Mouse (Mus musculus): ENCODE data around the gene Cib4. TPM values are rescaled to one million over a fixed set of nuclear protein-coding genes. Genes with fewer than 3 reads are reported as not detected.

The Cib4 gene
- polyA plus RNA-seq, 1 experiment from 2014 or later, result not detected

GRCm38 (mm10) chr5:30527129-30527528 lies 18.5 kb downstream of the Cib4 start:
- ATAC-seq (ENCODE audit: insufficient read depth, low FRiP score, low read depth), result no peak
- 0 out of 2 replicates have a peak, but pooled peaks cover 14% of the 10 kb centered on the region for H3K4me1 ChIP-seq

GRCm38 (mm10) chr5:30525920-30526836 lies 19.5 kb downstream of the Cib4 start:
- Histone ChIP-seq H3K27ac (peak overlapping the region; percentile 82), H3K4me1 (0 out of 2 replicates have a peak, but pooled peaks cover 14% of the 10 kb centered on the region), H3K4me3 (replicated peaks) (no peak overlapping the region), H3K27me3 (replicated peaks) (no peaks in the 10 kb centered on the region), H3K36me3 (no peaks in the 10 kb centered on the region), H3K4me2 (no peak overlapping the region), H3K9ac (no peak overlapping the region), H3K9me3 (no peaks in the 10 kb centered on the region)
- ATAC-seq (ENCODE audit: insufficient read depth, low FRiP score, low read depth), result peak; percentile 73; the same call in 1 of the 2 replicates
- WGBS, result 15% methylated on average over 12 of the region's 12 CpGs

More at GRCm38 (mm10) chr5:30527129-30527528, 18.5 kb downstream of the Cib4 start:
- Histone ChIP-seq H3K4me2 (no peak overlapping the region), H3K9ac (no peak overlapping the region), H3K9me3 (no peaks in the 10 kb centered on the region), H3K27me3 (replicated peaks) (no peaks in the 10 kb centered on the region), H3K36me3 (no peaks in the 10 kb centered on the region), H3K27ac (peak overlapping the region; percentile 82), H3K4me3 (replicated peaks) (no peak overlapping the region)
- 78% methylated on average over 5 of the region's 5 CpGs for WGBS

GRCm38 (mm10) chr5:30524213-30524612 lies 21.4 kb downstream of the Cib4 start:
- H3K4me3 ChIP-seq (replicated peaks), result no peak overlapping the region

GRCm38 (mm10) chr5:30523131-30523530 lies 22.5 kb downstream of the Cib4 start:
- Histone ChIP-seq H3K9me3 (no peaks in the 10 kb centered on the region), H3K4me1 (peaks cover 34% of the 10 kb centered on the region), H3K4me2 (no peak overlapping the region), H3K36me3 (no peaks in the 10 kb centered on the region), H3K27ac (no peak overlapping the region), H3K4me3 (replicated peaks) (no peak overlapping the region), H3K9ac (no peak overlapping the region), H3K27me3 (replicated peaks) (no peaks in the 10 kb centered on the region)
- no peak for ATAC-seq (ENCODE audit: insufficient read depth, low FRiP score, low read depth)
- 76% methylated on average over 3 of the region's 3 CpGs for WGBS

More at GRCm38 (mm10) chr5:30524213-30524612, 21.4 kb downstream of the Cib4 start:
- no peaks in the 10 kb centered on the region for H3K9me3 ChIP-seq
- H3K9ac ChIP-seq, result no peak overlapping the region
- WGBS, result 57% methylated on average over 3 of the region's 3 CpGs
- no peak for ATAC-seq (ENCODE audit: insufficient read depth, low FRiP score, low read depth)
- peaks cover 25% of the 10 kb centered on the region for H3K4me1 ChIP-seq
- no peaks in the 10 kb centered on the region for H3K36me3 ChIP-seq
- no peak overlapping the region for H3K4me2 ChIP-seq
- H3K27ac ChIP-seq, result no peak overlapping the region
- H3K27me3 ChIP-seq (replicated peaks), result no peaks in the 10 kb centered on the region

GRCm38 (mm10) chr5:30522406-30522805 lies 23.2 kb downstream of the Cib4 start:
- Histone ChIP-seq H3K27me3 (replicated peaks) (no peaks in the 10 kb centered on the region), H3K9me3 (no peaks in the 10 kb centered on the region), H3K4me2 (no peak overlapping the region), H3K36me3 (no peaks in the 10 kb centered on the region), H3K4me3 (replicated peaks) (no peak overlapping the region), H3K27ac (no peak overlapping the region), H3K4me1 (peaks cover 37% of the 10 kb centered on the region), H3K9ac (no peak overlapping the region)
- 88% methylated on average over 8 of the region's 8 CpGs for WGBS
- ATAC-seq (ENCODE audit: insufficient read depth, low FRiP score, low read depth), result no peak

GRCm38 (mm10) chr5:30520214-30520732 lies 25.4 kb downstream of the Cib4 start:
- Histone ChIP-seq H3K4me3 (replicated peaks) (no peak overlapping the region), H3K4me2 (no peak overlapping the region), H3K9ac (no peak overlapping the region), H3K4me1 (peaks cover 24% of the 10 kb centered on the region), H3K9me3 (no peaks in the 10 kb centered on the region), H3K36me3 (no peaks in the 10 kb centered on the region), H3K27me3 (replicated peaks) (no peaks in the 10 kb centered on the region), H3K27ac (peak overlapping the region; percentile 75)
- ATAC-seq (ENCODE audit: insufficient read depth, low FRiP score, low read depth), result no peak
- WGBS, result 65% methylated on average over 10 of the region's 10 CpGs

- no peaks in the 10 kb centered on the region for H3K36me3 ChIP-seq
- no peaks in the 10 kb centered on the region for H3K27me3 ChIP-seq (replicated peaks)
- H3K27ac ChIP-seq, result peak overlapping the region; percentile 75
- 34% methylated on average over 7 of the region's 7 CpGs for WGBS
- H3K4me3 ChIP-seq (replicated peaks), result no peak overlapping the region
- H3K9ac ChIP-seq, result no peak overlapping the region
- H3K4me1 ChIP-seq, result peaks cover 24% of the 10 kb centered on the region
- no peaks in the 10 kb centered on the region for H3K9me3 ChIP-seq
- no peak overlapping the region for H3K4me2 ChIP-seq
- peak; percentile 27; the same call in 1 of the 2 replicates for ATAC-seq (ENCODE audit: insufficient read depth, low FRiP score, low read depth)
These were observed 26.1 kb downstream of the Cib4 start for GRCm38 (mm10) chr5:30519494-30519893.

- 66% methylated on average over 6 of the region's 6 CpGs for WGBS
- Histone ChIP-seq H3K27me3 (replicated peaks) (no peaks in the 10 kb centered on the region), H3K36me3 (no peaks in the 10 kb centered on the region), H3K9me3 (no peaks in the 10 kb centered on the region), H3K9ac (no peak overlapping the region), H3K27ac (peak overlapping the region; percentile 75), H3K4me3 (replicated peaks) (no peak overlapping the region), H3K4me1 (peaks cover 24% of the 10 kb centered on the region), H3K4me2 (no peak overlapping the region)
- ATAC-seq (ENCODE audit: insufficient read depth, low FRiP score, low read depth), result no peak; the same call in 1 of the 2 replicates
These were observed 27.1 kb downstream of the Cib4 start for GRCm38 (mm10) chr5:30518547-30518946.

- H3K9ac ChIP-seq, result no peak overlapping the region
- H3K4me1 ChIP-seq, result peaks cover 24% of the 10 kb centered on the region
- no peak for ATAC-seq (ENCODE audit: insufficient read depth, low FRiP score, low read depth)
- H3K27ac ChIP-seq, result peak overlapping the region; percentile 75
- H3K36me3 ChIP-seq, result no peaks in the 10 kb centered on the region
- no peaks in the 10 kb centered on the region for H3K9me3 ChIP-seq
- WGBS, result 46% methylated on average over 5 of the region's 5 CpGs
- no peak overlapping the region for H3K4me3 ChIP-seq (replicated peaks)
- no peaks in the 10 kb centered on the region for H3K27me3 ChIP-seq (replicated peaks)
- H3K4me2 ChIP-seq, result no peak overlapping the region
These were observed 27.5 kb downstream of the Cib4 start for GRCm38 (mm10) chr5:30518108-30518507.

- no peak overlapping the region for H3K27ac ChIP-seq
- no peak overlapping the region for H3K4me3 ChIP-seq (replicated peaks)
- H3K9me3 ChIP-seq, result no peaks in the 10 kb centered on the region
- no peak overlapping the region for H3K9ac ChIP-seq
- no peak for ATAC-seq (ENCODE audit: insufficient read depth, low FRiP score, low read depth)
- H3K27me3 ChIP-seq (replicated peaks), result no peaks in the 10 kb centered on the region
- 54% methylated on average over 7 of the region's 7 CpGs for WGBS
- no peaks in the 10 kb centered on the region for H3K36me3 ChIP-seq
- H3K4me2 ChIP-seq, result no peak overlapping the region
- H3K4me1 ChIP-seq, result peaks cover 24% of the 10 kb centered on the region
These were observed 29.3 kb downstream of the Cib4 start for GRCm38 (mm10) chr5:30516376-30516775.

- Histone ChIP-seq H3K4me1 (peaks cover 3% of the 10 kb centered on the region; the same call in 1 of the 2 replicates), H3K27me3 (replicated peaks) (no peaks in the 10 kb centered on the region), H3K9ac (no peak overlapping the region), H3K9me3 (no peaks in the 10 kb centered on the region), H3K4me2 (no peak overlapping the region), H3K27ac (no peak overlapping the region), H3K36me3 (no peaks in the 10 kb centered on the region), H3K4me3 (replicated peaks) (no peak overlapping the region)
- WGBS, result 79% methylated on average over 8 of the region's 8 CpGs
- ATAC-seq (ENCODE audit: insufficient read depth, low FRiP score, low read depth), result no peak
These were observed 32.5 kb downstream of the Cib4 start for GRCm38 (mm10) chr5:30513111-30513510.

- Histone ChIP-seq H3K4me3 (replicated peaks) (no peak overlapping the region), H3K4me2 (no peak overlapping the region), H3K36me3 (no peaks in the 10 kb centered on the region), H3K9me3 (no peaks in the 10 kb centered on the region), H3K27ac (no peak overlapping the region), H3K27me3 (replicated peaks) (no peaks in the 10 kb centered on the region), H3K9ac (no peak overlapping the region), H3K4me1 (no peaks in the 10 kb centered on the region; the same call in 1 of the 2 replicates)
- WGBS, result 59% methylated on average over 7 of the region's 7 CpGs
- ATAC-seq (ENCODE audit: insufficient read depth, low FRiP score, low read depth), result no peak
These were observed 48.3 kb downstream of the Cib4 start for GRCm38 (mm10) chr5:30497299-30497698.
